Mouse (Mus musculus) olfactory bulb, adult 2 months (tissue): ENCODE data around the gene Tub. TPM values are rescaled to one million over a fixed set of nuclear protein-coding genes. Genes with fewer than 3 reads are reported as not detected.

Experiments
- H3K27ac ChIP-seq: fragments of 200-500 bp; 2 replicates; pipeline ENCODE4 v1.5.1; 2012; ENCODE audit warnings: low read depth, low read length; ENCODE audit not compliant: insufficient read depth
- H3K4me1 ChIP-seq: fragments of 200-500 bp; 2 replicates; pipeline ENCODE4 v1.6.1; 2012; ENCODE audit warnings: low read length; ENCODE audit not compliant: control insufficient read depth, insufficient read depth
- H3K4me3 ChIP-seq: fragments of 200-500 bp; 2 replicates; pipeline ENCODE4 v1.5.1; 2012; ENCODE audit warnings: mild to moderate bottlenecking, low read depth, low read length, moderate library complexity; ENCODE audit not compliant: insufficient read depth
- CTCF ChIP-seq: fragments of 200-500 bp; IDR thresholded peaks from 2 replicates; pipeline ENCODE4 v1.5.1; 2012; ENCODE audit warnings: low read depth, mild to moderate bottlenecking, low read length, moderate library complexity; ENCODE audit not compliant: insufficient read depth
- POLR2A ChIP-seq: fragments of 200-500 bp; IDR thresholded peaks from 2 replicates; pipeline ENCODE4 v1.6.1; 2012; ENCODE audit warnings: mild to moderate bottlenecking, low read depth, low read length, moderate library complexity; ENCODE audit not compliant: insufficient read depth
- WGBS: fragments of 180-500 bp; shearing (Covaris S2); methylation state at CpG from one replicate; pipeline ENCODE4 v1.1.7; 2018; 5-methylcytosine and 5-hydroxymethylcytosine counted together
- polyA plus RNA-seq: library from polyadenylated mRNA; stranded (reverse); fragments of >200 nt; gene quantifications from 2 replicates; pipeline ENCODE4 v1.2.4, GENCODE M21; 2012; ENCODE audit warnings: low replicate concordance; ENCODE audit not compliant: missing spikeins, insufficient read depth, insufficient read length

The Tub gene
- polyA plus RNA-seq, 1 experiment = not detected

DNA sequence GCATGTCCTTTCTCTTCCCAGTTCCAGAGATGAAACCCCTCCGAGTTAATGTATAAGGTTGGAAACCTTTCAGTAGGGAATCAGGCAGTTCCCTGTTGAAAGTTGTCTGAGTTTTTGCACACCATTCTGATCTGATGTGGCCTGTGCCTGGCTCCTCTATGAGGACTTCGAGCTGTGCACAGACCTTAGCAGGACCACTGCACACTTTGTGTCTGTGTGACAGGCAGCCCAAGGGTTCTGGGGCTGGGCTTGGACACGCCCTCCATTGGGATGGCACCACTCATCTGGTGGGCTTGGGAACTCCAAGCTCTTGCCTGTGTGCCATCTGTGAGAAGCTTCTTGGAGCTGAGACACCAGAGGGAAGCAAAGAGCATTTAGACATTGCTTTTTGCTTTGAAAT is 81.2 kb downstream of the Tub start:
- no peak overlapping the region for H3K27ac ChIP-seq
- H3K4me3 ChIP-seq = no peak overlapping the region
- WGBS = 89% methylated on average over 3 of the region's 3 CpGs
- peaks cover 14% of the 10 kb centered on the region; the same call in 1 of the 2 replicates for H3K4me1 ChIP-seq
- TF ChIP-seq POLR2A (no peak), CTCF (no peak)

DNA sequence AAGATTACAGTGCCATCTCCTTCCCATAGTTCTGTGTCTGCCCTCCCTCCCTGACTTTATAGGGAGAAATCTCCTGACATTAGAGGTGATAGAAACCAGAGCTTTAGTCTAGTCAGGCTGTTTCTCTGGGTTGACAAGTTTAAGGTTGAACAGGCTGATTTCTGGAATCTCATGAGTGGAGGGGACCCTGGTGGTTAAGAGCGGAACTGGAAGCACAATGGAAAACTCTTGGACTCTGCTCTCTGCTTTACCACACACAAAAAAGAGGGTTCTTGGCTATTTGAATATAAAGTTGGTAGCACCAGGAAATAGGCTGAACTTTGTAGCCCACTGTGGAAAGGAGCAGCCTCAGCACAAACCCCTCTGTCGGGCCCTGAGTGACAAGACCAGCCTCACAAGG is 81.9 kb downstream of the Tub start:
- Histone ChIP-seq H3K27ac (no peak overlapping the region), H3K4me1 (peaks cover 7% of the 10 kb centered on the region; the same call in 1 of the 2 replicates), H3K4me3 (no peak overlapping the region)
- 80% methylated on average over 2 of the region's 2 CpGs for WGBS
- TF ChIP-seq CTCF (no peak), POLR2A (no peak)

DNA sequence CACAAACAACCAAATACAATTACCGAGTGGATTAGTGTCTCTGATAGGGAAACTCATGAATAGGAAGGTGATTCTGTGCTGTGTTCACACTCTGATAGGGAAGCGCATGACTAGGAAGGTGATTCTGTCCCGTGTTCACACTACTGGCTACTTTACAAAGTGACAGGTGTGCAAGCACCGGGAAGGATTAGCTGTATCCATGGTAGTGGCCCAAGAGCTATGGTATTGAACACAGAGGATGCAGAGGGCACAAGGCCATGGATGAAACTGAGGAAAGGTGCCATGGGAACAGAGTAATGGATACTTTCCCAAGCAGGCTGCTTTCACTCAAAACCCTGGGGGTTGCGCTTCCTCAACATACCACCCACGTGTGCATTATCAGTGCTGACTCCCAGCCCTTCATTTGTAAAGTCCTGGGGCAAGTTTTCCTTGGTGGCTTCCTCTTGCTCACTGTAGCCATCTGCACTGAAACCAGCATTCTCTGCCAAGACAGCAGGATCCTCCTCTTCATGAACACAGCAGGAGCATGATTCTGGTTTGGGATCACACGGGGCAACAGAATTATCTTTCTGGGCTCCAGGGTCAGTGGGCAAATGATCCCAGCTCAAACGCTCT is 88.1 kb downstream of the Tub start:
- no peak overlapping the region for H3K27ac ChIP-seq
- H3K4me3 ChIP-seq = no peak overlapping the region
- no peak for TF ChIP-seq POLR2A
- TF ChIP-seq CTCF = no peak
- WGBS = 79% methylated on average over 8 of the region's 8 CpGs
- H3K4me1 ChIP-seq = 0 out of 2 replicates have a peak, but pooled peaks cover 2% of the 10 kb centered on the region

DNA sequence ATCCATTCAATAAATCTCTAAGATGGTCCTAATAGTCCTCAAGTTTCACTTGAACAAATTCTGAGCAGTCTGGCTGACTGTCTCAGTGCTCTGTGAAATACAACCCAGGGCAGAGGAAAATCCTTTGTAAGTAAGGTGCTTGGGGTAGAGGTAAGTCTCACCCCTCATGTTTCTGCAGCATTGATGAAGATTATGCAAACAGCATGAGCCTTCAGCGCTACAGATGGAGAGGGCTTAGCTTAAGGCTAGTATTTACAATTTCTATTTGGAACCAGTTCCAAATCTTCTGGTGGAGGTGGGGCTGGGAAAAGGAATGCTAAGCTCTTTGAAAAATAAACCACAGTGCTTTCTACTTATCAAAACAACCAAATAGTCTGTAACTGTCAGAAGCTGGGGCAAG is 88.8 kb downstream of the Tub start:
- Histone ChIP-seq H3K27ac (no peak overlapping the region), H3K4me1 (0 out of 2 replicates have a peak, but pooled peaks cover 2% of the 10 kb centered on the region), H3K4me3 (no peak overlapping the region)
- 43% methylated on average over 1 of the region's 1 CpGs for WGBS
- TF ChIP-seq CTCF (no peak), POLR2A (no peak)

DNA sequence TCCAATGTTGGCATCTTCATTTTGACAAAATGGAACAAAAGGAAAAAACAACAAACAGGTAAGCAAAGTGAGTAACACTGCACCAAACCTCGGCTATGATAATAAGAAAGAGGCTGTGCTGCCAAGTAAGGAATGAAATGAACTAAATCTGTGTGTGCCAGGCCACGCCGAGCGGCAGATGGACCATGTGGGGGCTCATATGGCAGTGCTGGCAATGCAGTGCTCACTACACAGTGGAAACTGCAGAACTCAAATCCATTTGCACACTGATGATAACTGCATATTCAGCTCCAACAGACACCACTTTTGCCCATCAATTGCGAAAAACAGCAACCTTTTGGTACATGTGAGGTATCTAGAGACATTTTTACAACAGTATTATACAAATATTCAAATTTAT is 89.3 kb downstream of the Tub start:
- no peak overlapping the region for H3K27ac ChIP-seq
- WGBS = 82% methylated on average over 5 of the region's 5 CpGs
- H3K4me1 ChIP-seq = 0 out of 2 replicates have a peak, but pooled peaks cover 2% of the 10 kb centered on the region
- H3K4me3 ChIP-seq = no peak overlapping the region
- TF ChIP-seq CTCF = no peak
- TF ChIP-seq POLR2A = no peak

DNA sequence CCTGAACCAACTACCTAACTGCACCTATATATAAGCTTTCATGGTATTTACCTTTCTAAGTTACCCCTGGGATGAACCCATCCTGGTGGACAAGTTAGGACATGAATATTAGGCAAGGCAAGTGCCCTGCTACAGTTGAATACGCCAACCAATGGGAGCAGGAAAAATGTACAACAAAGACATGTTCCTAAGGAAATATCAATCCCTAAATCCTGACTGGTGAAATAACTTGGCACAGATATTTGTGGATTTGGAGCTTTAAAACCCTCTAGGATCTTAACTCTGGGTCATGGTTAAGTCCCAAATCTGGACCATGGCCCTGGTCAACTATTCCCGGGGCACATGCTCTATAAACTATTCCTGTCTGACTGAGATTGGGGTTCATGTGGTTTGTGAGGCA is 95.7 kb downstream of the Tub start:
- H3K4me3 ChIP-seq = no peak overlapping the region
- TF ChIP-seq POLR2A (no peak), CTCF (no peak)
- no peak overlapping the region for H3K27ac ChIP-seq
- H3K4me1 ChIP-seq = no peaks in the 10 kb centered on the region
- WGBS = 94% methylated on average over 2 of the region's 2 CpGs

DNA sequence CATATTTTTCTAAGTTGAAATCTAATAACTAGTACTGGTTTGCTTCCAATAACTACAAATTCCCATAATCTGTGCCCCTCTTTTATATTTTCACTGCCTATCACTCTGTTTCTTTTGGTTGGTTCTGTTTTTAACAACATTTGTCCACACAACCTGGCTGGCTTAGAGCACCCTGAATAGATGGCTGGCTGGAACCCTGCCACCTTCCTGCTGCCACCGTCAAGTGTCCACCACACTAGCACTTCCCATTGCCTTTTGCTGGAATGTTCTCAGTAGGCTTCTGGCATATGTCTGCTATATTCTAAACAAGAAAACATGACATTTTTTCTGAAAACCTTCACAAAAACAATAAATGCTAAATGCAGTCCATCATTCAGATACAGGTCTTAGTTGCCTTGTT is 100.7 kb downstream of the Tub start:
- Histone ChIP-seq H3K4me3 (no peak overlapping the region), H3K4me1 (no peaks in the 10 kb centered on the region), H3K27ac (no peak overlapping the region)
- TF ChIP-seq POLR2A (no peak), CTCF (no peak)
- WGBS = 73% methylated on average over 1 of the region's 1 CpGs

DNA sequence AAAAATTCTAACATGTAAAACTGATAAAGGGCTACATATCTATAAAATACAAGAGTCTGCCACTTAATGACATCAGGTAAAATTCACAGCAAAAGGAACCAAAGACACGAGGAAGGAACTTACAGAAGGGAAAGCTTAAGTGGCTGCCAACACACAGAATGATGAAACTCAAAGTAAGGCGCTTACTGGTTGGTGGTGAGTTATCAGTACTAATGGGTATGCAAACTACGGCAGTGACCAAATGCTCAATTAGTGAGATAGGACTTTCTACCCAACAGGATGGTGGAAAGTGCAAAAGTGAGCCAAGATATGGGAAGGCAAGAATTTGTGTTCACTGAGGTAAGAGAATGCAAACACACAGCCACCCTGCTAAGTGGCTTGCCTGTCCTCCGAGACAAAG is 109.4 kb downstream of the Tub start:
- H3K4me1 ChIP-seq = no peaks in the 10 kb centered on the region
- no peak overlapping the region for H3K27ac ChIP-seq
- TF ChIP-seq CTCF (no peak), POLR2A (no peak)
- WGBS = 93% methylated on average over 4 of the region's 4 CpGs
- no peak overlapping the region for H3K4me3 ChIP-seq

DNA sequence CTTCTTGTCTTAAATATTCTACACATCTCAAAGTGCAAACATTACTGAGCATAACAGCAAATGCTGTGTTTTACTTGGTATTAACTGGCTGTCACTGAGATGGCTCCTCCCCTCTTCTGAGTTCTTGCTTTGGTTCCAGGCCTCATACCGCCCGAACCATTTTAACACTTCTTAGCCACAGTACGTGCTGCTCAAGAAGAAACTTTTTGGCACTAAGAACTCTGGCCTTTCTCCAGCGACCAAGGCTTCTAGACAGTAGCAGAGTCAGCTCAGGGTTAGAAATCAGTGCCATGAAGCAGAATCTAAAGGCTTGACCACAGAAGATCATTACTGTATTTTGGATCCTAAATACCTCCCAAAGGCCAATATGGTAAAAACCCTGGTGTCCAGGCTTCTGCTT is 119.5 kb downstream of the Tub start:
- Histone ChIP-seq H3K27ac (no peak overlapping the region), H3K4me1 (peaks cover 2% of the 10 kb centered on the region; the same call in 1 of the 2 replicates), H3K4me3 (no peak overlapping the region)
- no peak for TF ChIP-seq POLR2A
- no peak for TF ChIP-seq CTCF
- 65% methylated on average over 4 of the region's 4 CpGs for WGBS
